Mouse (Mus musculus) megakaryocyte, embryonic 14.5 days (primary cell): Measurements from ENCODE around the gene E2f3.

Experiments used
- FLI1 ChIP-seq: IDR thresholded peaks from 2 replicates; pipeline ENCODE4 v1.6.1; 2012; ENCODE audit warnings: low read length, inconsistent platforms, mixed read lengths
- GATA1 ChIP-seq: IDR thresholded peaks from 3 replicates; pipeline ENCODE4 v1.6.1; 2012; ENCODE audit warnings: mixed read lengths, low read length, inconsistent platforms, borderline replicate concordance

- TF ChIP-seq GATA1: no peak
- TF ChIP-seq FLI1: no peak
Observed at GRCm38 (mm10) chr13:30003169-30003568, 17.3 kb upstream of the E2f3 start.
